Mouse (Mus musculus) adrenal gland, postnatal 36 days (tissue): ENCODE results near the gene Psd. TPM values are rescaled to one million over a fixed set of nuclear protein-coding genes. Genes with fewer than 3 reads are reported as not detected.

Source experiments
- DNase-seq, 2 experiments: peaks; one replicate each; pipeline ENCODE4 v3.0.0; 2021; ENCODE audit warnings: mixed read lengths in 1 of 2
- total RNA-seq, 2 experiments: library from RNA; stranded (reverse); gene quantifications; 2 replicates each; pipeline ENCODE4 v1.2.3; 2021

Gene Psd
- total RNA-seq, 2 experiments from 2014 or later = 6.0 to 7.5 TPM

GRCm38 (mm10) chr19:46321101-46321943 is 5.6 kb downstream of the Psd start:
- DNase-seq = no peak

GRCm38 (mm10) chr19:46320076-46320785 is 6.7 kb downstream of the Psd start:
- no peak for DNase-seq

- peak; percentile 93 to 94 for DNase-seq
These were observed 8.2 kb downstream of the Psd start for GRCm38 (mm10) chr19:46318586-46319378.

- DNase-seq = peak; percentile 44 to 52
These were observed 8.9 kb downstream of the Psd start for GRCm38 (mm10) chr19:46318031-46318471.

GRCm38 (mm10) chr19:46317546-46317885 is 9.4 kb downstream of the Psd start:
- DNase-seq = no peak

- DNase-seq = no peak
These were observed 10.0 kb downstream of the Psd start for GRCm38 (mm10) chr19:46316846-46317545.

GRCm38 (mm10) chr19:46315752-46316610 is 11.0 kb downstream of the Psd start:
- no peak for DNase-seq

- DNase-seq = no peak
These were observed 11.8 kb downstream of the Psd start for GRCm38 (mm10) chr19:46314872-46315742.

- DNase-seq = peak in 1 of 2 experiments; percentile 42
These were observed 12.8 kb downstream of the Psd start for GRCm38 (mm10) chr19:46314151-46314601.

GRCm38 (mm10) chr19:46313591-46313990 is 13.4 kb downstream of the Psd start:
- DNase-seq = no peak

GRCm38 (mm10) chr19:46313116-46313515 is 13.8 kb downstream of the Psd start:
- DNase-seq = no peak

- DNase-seq = no peak
These were observed 14.4 kb downstream of the Psd start for GRCm38 (mm10) chr19:46312566-46312965.

- DNase-seq = no peak
These were observed 15.6 kb downstream of the Psd start for GRCm38 (mm10) chr19:46311341-46311740.

- no peak for DNase-seq
These were observed 16.6 kb downstream of the Psd start for GRCm38 (mm10) chr19:46310312-46310865.

- DNase-seq = no peak
These were observed 17.2 kb downstream of the Psd start for GRCm38 (mm10) chr19:46309651-46310305.

- peak; percentile 88 to 91 for DNase-seq
These were observed 18.1 kb downstream of the Psd start for GRCm38 (mm10) chr19:46308706-46309435.

GRCm38 (mm10) chr19:46308303-46308702 is 18.7 kb downstream of the Psd start:
- no peak for DNase-seq

- no peak for DNase-seq
These were observed 19.2 kb downstream of the Psd start for GRCm38 (mm10) chr19:46307781-46308180.
